In genomic region chr16:16272978-16273377, GRCm38 (mm10) we compare ENCODE assay signal across 27 mouse cellular contexts. TPM values are rescaled to one million over a fixed set of nuclear protein-coding genes. Genes with fewer than 3 reads are reported as not detected.
A peak's percentile ranks its signal among the peaks of the same experiment; 100 is the strongest.
DNase-seq lines count a peak whose midpoint lies in the region; ATAC-seq lines count a peak whose summit lies in the region.
"Had no signal": no experiment of that assay in that cellular context is flagged by ENCODE, and none has a peak within 500 bp of the region (broad histone marks: within the 10 kb centered on the region; RNA-seq: fewer than 3 reads in every experiment).

No protein-coding gene starts in this region.

- no peak overlapping the region for H3K27ac ChIP-seq in midbrain, embryonic 13.5 days
- no peak overlapping the region for H3K27ac ChIP-seq in midbrain, embryonic 10.5 days (replicated peaks)
- H3K27ac ChIP-seq in forebrain, embryonic 14.5 days (ENCODE audit: low read depth, low read length): no peak overlapping the region
- H3K27ac ChIP-seq: hindbrain, embryonic 13.5 days; limb, embryonic 10.5 days; limb, embryonic 15.5 days; liver, embryonic 14.5 days; macrophage had no signal

- no peak overlapping the region for H3K4me2 ChIP-seq in midbrain, embryonic 13.5 days (replicated peaks)
- no peak overlapping the region for H3K4me2 ChIP-seq in forebrain, embryonic 14.5 days (ENCODE audit: low read length)
- H3K4me2 ChIP-seq: hindbrain, embryonic 13.5 days; limb, embryonic 15.5 days had no signal

- DNase-seq in embryo, embryonic 10.5 days (ENCODE audit: low spot score): peak; percentile 14
- DNase-seq in embryo, embryonic 10 days (ENCODE audit: low spot score): no peak
- DNase-seq in midbrain, embryonic 10.5 days (ENCODE audit: low spot score): no peak
- DNase-seq in A20 (ENCODE audit: low read depth, low spot score): peak; percentile 20
- peak; percentile 33 for DNase-seq in forebrain, embryonic 14.5 days (ENCODE audit: low spot score)
- no peak for DNase-seq in urinary bladder, postnatal 4 days (ENCODE audit: low spot score in 2 of 2)
- DNase-seq in spleen, postnatal 36 days (ENCODE audit: low spot score in 2 of 2): no peak
- DNase-seq: adrenal gland, postnatal 36 days; cerebellum, adult 2 months; cerebellum, postnatal 14 days; heart, postnatal 4 days; kidney, adult 9 months; kidney, postnatal 10 days; layer of hippocampus, postnatal 36 days; lung, adult 2 months; lung, postnatal 10 days; retina, postnatal 1 day; right cerebral cortex, postnatal 14 days; thymus, postnatal 14 days had no signal

- 0 out of 2 replicates have a peak, but pooled peaks have one; percentile 20 for ATAC-seq in midbrain, embryonic 13.5 days
- peak; percentile 40; the same call in 1 of the 2 replicates for ATAC-seq in forebrain, embryonic 14.5 days
- ATAC-seq: intestine, embryonic 16.5 days; Patski had no signal

- H3K4me3 ChIP-seq in midbrain, embryonic 13.5 days (replicated peaks): no peak overlapping the region
- no peak overlapping the region for H3K4me3 ChIP-seq in midbrain, embryonic 10.5 days
- no peak overlapping the region for H3K4me3 ChIP-seq in forebrain, embryonic 14.5 days (ENCODE audit: low read depth, low read length)
- H3K4me3 ChIP-seq: hindbrain, embryonic 13.5 days; limb, embryonic 10.5 days; limb, embryonic 15.5 days had no signal

- peaks cover 8% of the 10 kb centered on the region for H3K4me1 ChIP-seq in midbrain, embryonic 13.5 days (replicated peaks)
- peaks cover 14% of the 10 kb centered on the region for H3K4me1 ChIP-seq in midbrain, embryonic 10.5 days
- peaks cover 3% of the 10 kb centered on the region for H3K4me1 ChIP-seq in forebrain, embryonic 14.5 days (ENCODE audit: control insufficient read depth, insufficient read depth, low read length)
- H3K4me1 ChIP-seq: limb, embryonic 10.5 days; limb, embryonic 15.5 days had no signal

- H3K36me3 ChIP-seq in midbrain, embryonic 13.5 days: no peaks in the 10 kb centered on the region
- no peaks in the 10 kb centered on the region for H3K36me3 ChIP-seq in midbrain, embryonic 10.5 days
- H3K36me3 ChIP-seq in forebrain, embryonic 14.5 days (ENCODE audit: control insufficient read depth, insufficient read depth, low read length): no peaks in the 10 kb centered on the region
- H3K36me3 ChIP-seq: hindbrain, embryonic 13.5 days; limb, embryonic 10.5 days; limb, embryonic 15.5 days had no signal

- no peaks in the 10 kb centered on the region for H3K27me3 ChIP-seq in midbrain, embryonic 13.5 days
- H3K27me3 ChIP-seq in midbrain, embryonic 10.5 days (ENCODE audit: low read depth, poor library complexity, severe bottlenecking): no peaks in the 10 kb centered on the region
- no peaks in the 10 kb centered on the region for H3K27me3 ChIP-seq in forebrain, embryonic 14.5 days (replicated peaks; ENCODE audit: control insufficient read depth, insufficient read depth, low read length)
- H3K27me3 ChIP-seq: hindbrain, embryonic 13.5 days; limb, embryonic 15.5 days; Patski had no signal

- no peak overlapping the region for H3K9ac ChIP-seq in midbrain, embryonic 13.5 days (replicated peaks)
- H3K9ac ChIP-seq in forebrain, embryonic 14.5 days (ENCODE audit: low read length): no peak overlapping the region
- H3K9ac ChIP-seq: hindbrain, embryonic 13.5 days; limb, embryonic 15.5 days; liver, embryonic 14.5 days had no signal

- no peaks in the 10 kb centered on the region for H3K9me3 ChIP-seq in midbrain, embryonic 13.5 days
- H3K9me3 ChIP-seq in midbrain, embryonic 10.5 days (replicated peaks): no peaks in the 10 kb centered on the region
- no peaks in the 10 kb centered on the region for H3K9me3 ChIP-seq in forebrain, embryonic 14.5 days (replicated peaks; ENCODE audit: control insufficient read depth, low read length)
- H3K9me3 ChIP-seq: hindbrain, embryonic 13.5 days; limb, embryonic 10.5 days; limb, embryonic 15.5 days had no signal

- 29% methylated on average over 3 of the region's 3 CpGs for WGBS in midbrain, embryonic 13.5 days
- 54% methylated on average over 3 of the region's 3 CpGs for WGBS in midbrain, embryonic 10.5 days
- WGBS in forebrain, embryonic 14.5 days: 12% methylated on average over 3 of the region's 3 CpGs

RNA-seq across cellular contexts. Expression of gene Yars2, which starts 29.8 kb away (rescaled TPM):
- 26.5 and 26.8 TPM in 2 replicates for polyA plus RNA-seq in midbrain, embryonic 13.5 days (2015; fragmentation: Nextera tagmentation; extraction: Ambion mirVana)
- polyA plus RNA-seq in midbrain, embryonic 10.5 days (2016; fragmentation: Nextera tagmentation; extraction: Ambion mirVana): 41.1 and 46.1 TPM in 2 replicates
- 24.8 and 27.2 TPM in 2 replicates for polyA plus RNA-seq in forebrain, embryonic 14.5 days (2014; fragmentation: Nextera tagmentation; extraction: Ambion mirVana)

RNA-seq across cellular contexts. Expression of gene Pkp2, which starts 59.9 kb away (rescaled TPM):
- polyA plus RNA-seq in midbrain, embryonic 13.5 days (2015; fragmentation: Nextera tagmentation; extraction: Ambion mirVana): 1.00 and 1.1 TPM in 2 replicates
- polyA plus RNA-seq in midbrain, embryonic 10.5 days (2016; fragmentation: Nextera tagmentation; extraction: Ambion mirVana): 5.4 and 7.3 TPM in 2 replicates
- polyA plus RNA-seq in forebrain, embryonic 14.5 days (2014; fragmentation: Nextera tagmentation; extraction: Ambion mirVana): 0.84 and 0.91 TPM in 2 replicates

Comparison
In these comparisons a context has a peak if more than half of its experiments do, and no peak if none do; other contexts are left out.
1. DNase-seq: peak in embryo, embryonic 10.5 days (single experiment), A20 (single experiment) and forebrain, embryonic 14.5 days (single experiment); none in embryo, embryonic 10 days (single experiment), midbrain, embryonic 10.5 days (single experiment), urinary bladder, postnatal 4 days (0 of 2) and spleen, postnatal 36 days (0 of 2).